Mouse (Mus musculus) liver, embryonic 11.5 days (tissue): ENCODE measurements at regions not wholly inside any gene's neighbourhood (a gene's known extent, or its start where the extent isn't known, plus 50 kb on each side); places are given as distances from the start of the nearest gene placed in this dataset.
A peak's percentile ranks its signal among the peaks of the same experiment; 100 is the strongest.

Source experiments
- ATAC-seq: fragments of 200-750 bp; cut with Nextera tagmentation; replicated peaks from 2 replicates; pipeline ENCODE4 v1.8.0; 2017; ENCODE audit warnings: moderate number of reproducible peaks, mild to moderate bottlenecking, moderate TSS enrichment, moderate library complexity; ENCODE audit not compliant: low FRiP score
- DNase-seq: peaks from one replicate; pipeline ENCODE4 v3.0.0-alpha.2; 2017; ENCODE audit warnings: low spot score
- H3K27ac ChIP-seq: fragments of 300-500 bp; sonication (generic); 2 replicates; pipeline ENCODE4 v1.5.1; 2014; ENCODE audit warnings: mild to moderate bottlenecking, low read depth, low read length, control low read depth
- H3K27me3 ChIP-seq: fragments of 300-500 bp; sonication (generic); replicated peaks from 2 replicates; pipeline ENCODE4 v1.6.1; 2014; ENCODE audit warnings: low read length, mixed read lengths; ENCODE audit not compliant: control insufficient read depth, insufficient read depth
- H3K36me3 ChIP-seq: fragments of 300-500 bp; sonication (generic); 2 replicates; pipeline ENCODE4 v1.6.1; 2014; ENCODE audit warnings: mild to moderate bottlenecking, low read length, moderate library complexity, mixed read lengths; ENCODE audit not compliant: control insufficient read depth, insufficient read depth
- H3K4me1 ChIP-seq: fragments of 300-500 bp; sonication (generic); replicated peaks from 2 replicates; pipeline ENCODE4 v1.6.1; 2014; ENCODE audit warnings: low read length, mixed read lengths; ENCODE audit not compliant: control insufficient read depth, insufficient read depth
- H3K4me2 ChIP-seq: fragments of 300-500 bp; sonication (generic); 2 replicates; pipeline ENCODE4 v1.6.1; 2014; ENCODE audit warnings: mild to moderate bottlenecking, control low read depth, moderate library complexity
- H3K4me3 ChIP-seq: fragments of 300-500 bp; sonication (generic); 2 replicates; pipeline ENCODE4 v1.5.1; 2014; ENCODE audit warnings: low read depth, low read length, control low read depth
- H3K9ac ChIP-seq: fragments of 300-500 bp; sonication (generic); 2 replicates; pipeline ENCODE4 v1.6.1; 2014; ENCODE audit warnings: low read depth, low read length, control low read depth
- H3K9me3 ChIP-seq: fragments of 300-500 bp; sonication (generic); 2 replicates; pipeline ENCODE4 v1.6.1; 2016; ENCODE audit warnings: low read length, inconsistent platforms, mixed read lengths; ENCODE audit not compliant: control insufficient read depth
- WGBS: fragments of 180-500 bp; shearing (Covaris S2); extraction: QIAGEN DNeasy Blood & Tissue Kit; methylation state at CpG from one replicate; pipeline ENCODE4 v1.1.7; 2014; 5-methylcytosine and 5-hydroxymethylcytosine counted together

DNA sequence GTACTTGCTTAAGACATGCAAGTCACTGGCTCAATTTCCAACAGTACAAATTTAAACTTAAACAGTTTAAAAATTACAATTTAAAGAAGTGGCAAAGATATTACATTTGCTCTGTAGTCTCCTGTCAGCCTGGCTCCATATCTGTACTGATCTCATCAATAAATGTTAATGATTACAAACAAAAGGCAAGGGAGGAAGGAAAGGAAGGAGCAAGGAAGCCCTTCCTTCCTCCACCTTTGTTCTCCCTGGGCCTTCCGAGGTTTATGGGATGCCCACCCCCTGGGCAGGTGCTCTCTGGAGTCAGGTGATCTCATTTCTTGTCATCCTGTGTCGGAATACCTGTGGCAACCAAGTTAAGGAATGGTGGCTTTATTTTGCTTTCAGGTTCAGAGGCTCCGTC, 132.5 kb downstream of the Qrsl1 start:
- H3K4me2 ChIP-seq, result no peak overlapping the region
- H3K27me3 ChIP-seq, result no peaks in the 10 kb centered on the region
- no peaks in the 10 kb centered on the region for H3K9me3 ChIP-seq
- H3K27ac ChIP-seq, result no peak overlapping the region
- H3K36me3 ChIP-seq, result no peaks in the 10 kb centered on the region
- no peak overlapping the region for H3K4me3 ChIP-seq
- WGBS, result 68% methylated on average over 3 of the region's 3 CpGs
- DNase-seq (peak; percentile 27), ATAC-seq (no peak)
- H3K9ac ChIP-seq, result no peak overlapping the region
- peaks cover 12% of the 10 kb centered on the region for H3K4me1 ChIP-seq

DNA sequence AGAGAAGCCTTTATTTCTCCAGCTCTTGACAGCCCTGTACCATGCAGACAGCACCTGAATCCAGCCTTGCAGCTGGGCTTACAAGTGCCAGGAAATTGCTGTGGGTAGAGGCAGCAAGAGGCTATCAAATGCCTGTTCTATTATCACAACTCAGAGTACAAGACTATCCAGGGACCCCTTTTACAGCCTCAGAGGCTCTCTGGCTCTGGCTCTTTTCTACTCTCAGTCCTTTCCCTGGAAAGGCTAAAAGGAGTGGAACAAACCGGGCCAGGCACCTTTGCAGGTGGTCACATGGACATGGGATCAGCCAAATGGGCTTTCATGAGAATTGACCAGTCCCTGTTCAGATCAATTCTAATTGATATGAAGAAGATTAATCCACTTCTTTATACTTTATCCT, 125.7 kb downstream of the Qrsl1 start:
- Histone ChIP-seq H3K9ac (no peak overlapping the region), H3K4me1 (no peaks in the 10 kb centered on the region), H3K9me3 (no peaks in the 10 kb centered on the region), H3K36me3 (no peaks in the 10 kb centered on the region), H3K27ac (no peak overlapping the region), H3K4me3 (no peak overlapping the region), H3K27me3 (no peaks in the 10 kb centered on the region), H3K4me2 (no peak overlapping the region)
- ATAC-seq (no peak), DNase-seq (peak; percentile 18)
- WGBS, result 81% methylated on average over 1 of the region's 1 CpGs

- DNase-seq, result peak; percentile 11
- Histone ChIP-seq H3K4me2 (no peak overlapping the region), H3K9me3 (peaks cover 4% of the 10 kb centered on the region; the same call in 1 of the 2 replicates), H3K4me1 (no peaks in the 10 kb centered on the region), H3K9ac (no peak overlapping the region), H3K27ac (no peak overlapping the region), H3K4me3 (no peak overlapping the region), H3K27me3 (no peaks in the 10 kb centered on the region), H3K36me3 (no peaks in the 10 kb centered on the region)
- WGBS, result 89% methylated on average over 28 of the region's 28 CpGs
- ATAC-seq, result no peak
These were observed 123.6 kb downstream of the Qrsl1 start for GRCm38 (mm10) chr10:43777612-43778600.

DNA sequence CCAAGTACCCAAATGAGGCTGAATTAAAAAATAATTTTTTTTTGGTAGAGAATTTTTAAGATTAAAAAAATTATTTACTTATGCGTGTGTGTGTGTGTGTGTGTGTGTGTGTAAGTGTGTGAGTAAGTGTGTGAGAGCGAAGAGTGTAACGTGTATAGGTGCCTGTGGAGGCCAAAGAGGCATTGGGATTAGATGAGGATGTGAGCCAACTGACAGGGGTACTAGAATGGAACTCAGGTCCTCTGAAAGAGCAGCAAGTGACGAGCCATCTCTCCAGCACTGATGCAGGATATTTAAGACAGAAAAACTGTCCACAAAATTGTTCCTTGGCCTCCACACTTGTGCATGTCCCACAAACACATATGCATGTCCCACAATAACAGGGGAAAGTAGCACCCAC, 121.0 kb downstream of the Qrsl1 start:
- ATAC-seq, result no peak
- H3K4me3 ChIP-seq, result no peak overlapping the region
- H3K27ac ChIP-seq, result no peak overlapping the region
- H3K4me2 ChIP-seq, result no peak overlapping the region
- DNase-seq, result no peak
- H3K9ac ChIP-seq, result no peak overlapping the region
- peaks cover 4% of the 10 kb centered on the region; the same call in 1 of the 2 replicates for H3K9me3 ChIP-seq
- H3K4me1 ChIP-seq, result no peaks in the 10 kb centered on the region
- no peaks in the 10 kb centered on the region for H3K27me3 ChIP-seq
- WGBS, result 88% methylated on average over 4 of the region's 4 CpGs
- H3K36me3 ChIP-seq, result no peaks in the 10 kb centered on the region

- peaks cover 4% of the 10 kb centered on the region; the same call in 1 of the 2 replicates for H3K9me3 ChIP-seq
- no peaks in the 10 kb centered on the region for H3K4me1 ChIP-seq
- DNase-seq, result no peak
- no peak overlapping the region for H3K4me2 ChIP-seq
- H3K4me3 ChIP-seq, result no peak overlapping the region
- 86% methylated on average over 3 of the region's 3 CpGs for WGBS
- no peak overlapping the region for H3K27ac ChIP-seq
- no peak overlapping the region for H3K9ac ChIP-seq
- no peaks in the 10 kb centered on the region for H3K27me3 ChIP-seq
- ATAC-seq, result no peak
- no peaks in the 10 kb centered on the region for H3K36me3 ChIP-seq
These were observed 118.2 kb downstream of the Qrsl1 start for GRCm38 (mm10) chr10:43783304-43783703.

DNA sequence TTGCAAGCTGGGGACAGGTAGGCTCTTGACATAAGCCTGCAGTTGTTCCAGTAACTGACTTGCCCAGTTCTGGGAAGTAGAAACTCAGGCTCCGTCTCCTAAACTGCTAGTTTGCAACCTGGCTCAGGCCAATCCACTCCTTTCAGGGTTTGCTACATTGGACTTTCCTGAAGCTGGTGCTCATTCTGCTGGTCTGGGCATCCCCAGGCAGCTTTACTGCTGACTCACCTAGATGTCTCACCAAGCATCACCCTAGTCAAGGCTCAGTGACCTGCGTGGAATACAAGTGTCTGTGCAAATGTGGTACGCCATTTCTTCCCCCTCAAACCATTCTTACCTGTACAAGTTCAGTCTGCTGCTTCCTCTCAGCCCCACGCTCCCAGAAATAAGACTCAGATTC, 110.8 kb downstream of the Qrsl1 start:
- Histone ChIP-seq H3K4me2 (no peak overlapping the region), H3K27ac (no peak overlapping the region), H3K9me3 (no peaks in the 10 kb centered on the region), H3K4me1 (peaks cover 13% of the 10 kb centered on the region), H3K9ac (0 out of 2 replicates have a peak overlapping the region, but pooled peaks have one; percentile 13), H3K36me3 (no peaks in the 10 kb centered on the region), H3K4me3 (no peak overlapping the region), H3K27me3 (no peaks in the 10 kb centered on the region)
- 84% methylated on average over 4 of the region's 4 CpGs for WGBS
- ATAC-seq (0 out of 2 replicates have a peak, but pooled peaks have one; percentile 26), DNase-seq (no peak)

DNA sequence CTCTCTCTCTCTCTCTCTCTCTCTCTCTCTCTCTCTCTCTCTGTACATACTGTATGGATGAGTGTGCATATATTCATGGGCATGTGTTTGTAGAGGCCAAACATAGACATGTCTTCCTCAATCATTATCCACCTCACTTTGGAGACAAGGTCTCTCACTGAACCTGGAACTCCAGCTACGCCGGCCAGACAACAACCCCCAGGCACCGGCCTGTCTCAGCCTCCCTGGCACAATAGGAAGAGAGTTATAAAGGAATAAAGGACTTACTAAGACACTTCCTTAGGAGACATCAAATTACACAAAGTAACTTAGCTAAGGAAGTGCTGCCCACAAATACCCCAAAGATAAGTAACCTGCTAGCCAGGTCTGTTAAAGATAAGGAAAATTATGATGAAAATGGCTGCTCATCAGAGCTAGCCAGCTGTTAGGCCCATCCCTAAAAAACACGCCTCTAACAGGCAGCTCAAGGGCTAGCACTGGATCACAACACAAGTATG, 110.0 kb downstream of the Qrsl1 start:
- peak; percentile 96 for ATAC-seq
- Histone ChIP-seq H3K27ac (peak overlapping the region; percentile 40; the same call in 1 of the 2 replicates), H3K4me3 (no peak overlapping the region), H3K9ac (peak overlapping the region; percentile 46; the same call in 1 of the 2 replicates), H3K9me3 (no peaks in the 10 kb centered on the region), H3K4me1 (peaks cover 13% of the 10 kb centered on the region), H3K4me2 (peak overlapping the region; percentile 18; the same call in 1 of the 2 replicates), H3K36me3 (no peaks in the 10 kb centered on the region), H3K27me3 (no peaks in the 10 kb centered on the region)
- WGBS, result 69% methylated on average over 4 of the region's 4 CpGs
- no peak for DNase-seq

DNA sequence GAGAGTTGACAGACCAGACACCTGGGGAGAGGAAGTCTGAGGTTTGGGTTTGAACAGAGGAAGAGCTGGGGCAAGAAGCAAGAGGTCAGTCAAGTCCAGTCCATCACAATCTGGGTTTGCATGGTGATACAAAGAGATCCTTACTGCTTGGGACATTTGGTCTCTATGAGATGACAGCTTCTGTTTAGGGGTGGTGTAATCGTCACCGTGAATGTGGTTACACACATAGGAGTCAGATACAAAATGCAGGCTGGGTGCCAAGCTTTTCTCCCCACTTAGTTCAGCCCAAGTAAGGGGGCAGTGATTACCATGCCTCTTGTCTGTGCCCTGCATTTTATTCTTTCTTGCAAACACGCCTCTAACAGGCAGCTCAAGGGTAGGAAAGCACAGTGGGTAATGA, 108.9 kb downstream of the Qrsl1 start:
- H3K9ac ChIP-seq, result no peak overlapping the region
- no peak overlapping the region for H3K4me3 ChIP-seq
- peaks cover 13% of the 10 kb centered on the region for H3K4me1 ChIP-seq
- no peak overlapping the region for H3K4me2 ChIP-seq
- no peaks in the 10 kb centered on the region for H3K27me3 ChIP-seq
- DNase-seq (no peak), ATAC-seq (no peak)
- no peak overlapping the region for H3K27ac ChIP-seq
- no peaks in the 10 kb centered on the region for H3K9me3 ChIP-seq
- H3K36me3 ChIP-seq, result no peaks in the 10 kb centered on the region
- 78% methylated on average over 3 of the region's 3 CpGs for WGBS
